Mouse (Mus musculus) ES-E14 (cell line): ENCODE results near the gene Evx2. TPM values are rescaled to one million over a fixed set of nuclear protein-coding genes. Genes with fewer than 3 reads are reported as not detected.

Experiments
- DNase-seq: peaks from one replicate; pipeline ENCODE4 v3.0.0-alpha.2; 2013; ENCODE audit warnings: low read depth, low spot score
- H3K27ac ChIP-seq: 2 replicates; pipeline ENCODE4 v1.5.1; 2012; ENCODE audit warnings: low read depth, mild to moderate bottlenecking, low read length, moderate library complexity, mixed read lengths; ENCODE audit not compliant: poor library complexity, insufficient read depth, severe bottlenecking
- H3K36me3 ChIP-seq: 2 replicates; pipeline ENCODE4 v1.6.1; 2012; ENCODE audit warnings: mild to moderate bottlenecking, low read length, moderate library complexity, mixed read lengths; ENCODE audit not compliant: control insufficient read depth, poor library complexity, insufficient read depth, severe bottlenecking
- H3K4me1 ChIP-seq, 2 experiments: fragments of 150-350 bp in 1 of 2; sonication (generic) in 1 of 2; 2 replicates each; pipeline ENCODE4 v1.6.1; 2012; ENCODE audit warnings: low read length in 2 of 2, mild to moderate bottlenecking in 1 of 2, mixed read lengths in 1 of 2; ENCODE audit not compliant: control insufficient read depth in 2 of 2, insufficient read depth in 2 of 2, poor library complexity in 1 of 2
- H3K4me3 ChIP-seq, 2 experiments: fragments of 150-350 bp in 1 of 2; sonication (generic) in 1 of 2; 2 replicates each; pipeline ENCODE4 v1.5.1; 2012; ENCODE audit warnings: low read length in 2 of 2, low read depth in 1 of 2, mild to moderate bottlenecking in 1 of 2, mixed read lengths in 1 of 2; ENCODE audit not compliant: insufficient read depth in 1 of 2, poor library complexity in 1 of 2, severe bottlenecking in 1 of 2
- H3K9ac ChIP-seq: 2 replicates; pipeline ENCODE4 v1.6.1; 2012; ENCODE audit warnings: low read depth, mild to moderate bottlenecking, low read length, mixed read lengths; ENCODE audit not compliant: poor library complexity, insufficient read depth, severe bottlenecking
- H3K9me3 ChIP-seq: fragments of 150-350 bp; sonication (generic); 2 replicates; pipeline ENCODE4 v1.6.1; 2012; ENCODE audit warnings: low read depth, mild to moderate bottlenecking, low read length; ENCODE audit not compliant: control insufficient read depth, insufficient read depth
- CHD2 ChIP-seq: IDR thresholded peaks from 2 replicates; pipeline ENCODE4 v1.6.1; 2014; ENCODE audit warnings: mild to moderate bottlenecking, low read depth, low read length, inconsistent platforms
- HCFC1 ChIP-seq: IDR thresholded peaks from 2 replicates; pipeline ENCODE4 v1.6.1; 2012; ENCODE audit warnings: low read length, inconsistent platforms, borderline replicate concordance; ENCODE audit not compliant: insufficient read depth
- MAFK ChIP-seq: IDR thresholded peaks from 2 replicates; pipeline ENCODE4 v1.6.1; 2014; ENCODE audit warnings: mild to moderate bottlenecking, low read depth, low read length, inconsistent platforms; ENCODE audit not compliant: insufficient read depth
- ZC3H11A ChIP-seq: IDR thresholded peaks from 2 replicates; pipeline ENCODE4 v1.6.1; 2012; ENCODE audit warnings: low read depth, mild to moderate bottlenecking, inconsistent platforms, low read length, borderline replicate concordance
- ZNF384 ChIP-seq: IDR thresholded peaks from 2 replicates; pipeline ENCODE4 v1.6.1; 2012; ENCODE audit warnings: low read depth, low read length, inconsistent platforms
- in situ Hi-C, 2 experiments: fragments of 600-800 bp; cut with MboI; formaldehyde crosslinking; loops; one replicate each; pipeline ENCODE4 v1.15.1; 2025; ENCODE audit warnings: low sequenced_read_pairs in 2 of 2, inconsistent platforms in 1 of 2; ENCODE audit not compliant: unreplicated experiment in 2 of 2
- total RNA-seq: library from RNA; depleted of rRNA; stranded (reverse); fragments of 300-350 nt; gene quantifications from 2 replicates; pipeline ENCODE4 v1.2.3, GENCODE M21; 2012

The Evx2 gene
- total RNA-seq, 1 experiment, result not detected

DNA sequence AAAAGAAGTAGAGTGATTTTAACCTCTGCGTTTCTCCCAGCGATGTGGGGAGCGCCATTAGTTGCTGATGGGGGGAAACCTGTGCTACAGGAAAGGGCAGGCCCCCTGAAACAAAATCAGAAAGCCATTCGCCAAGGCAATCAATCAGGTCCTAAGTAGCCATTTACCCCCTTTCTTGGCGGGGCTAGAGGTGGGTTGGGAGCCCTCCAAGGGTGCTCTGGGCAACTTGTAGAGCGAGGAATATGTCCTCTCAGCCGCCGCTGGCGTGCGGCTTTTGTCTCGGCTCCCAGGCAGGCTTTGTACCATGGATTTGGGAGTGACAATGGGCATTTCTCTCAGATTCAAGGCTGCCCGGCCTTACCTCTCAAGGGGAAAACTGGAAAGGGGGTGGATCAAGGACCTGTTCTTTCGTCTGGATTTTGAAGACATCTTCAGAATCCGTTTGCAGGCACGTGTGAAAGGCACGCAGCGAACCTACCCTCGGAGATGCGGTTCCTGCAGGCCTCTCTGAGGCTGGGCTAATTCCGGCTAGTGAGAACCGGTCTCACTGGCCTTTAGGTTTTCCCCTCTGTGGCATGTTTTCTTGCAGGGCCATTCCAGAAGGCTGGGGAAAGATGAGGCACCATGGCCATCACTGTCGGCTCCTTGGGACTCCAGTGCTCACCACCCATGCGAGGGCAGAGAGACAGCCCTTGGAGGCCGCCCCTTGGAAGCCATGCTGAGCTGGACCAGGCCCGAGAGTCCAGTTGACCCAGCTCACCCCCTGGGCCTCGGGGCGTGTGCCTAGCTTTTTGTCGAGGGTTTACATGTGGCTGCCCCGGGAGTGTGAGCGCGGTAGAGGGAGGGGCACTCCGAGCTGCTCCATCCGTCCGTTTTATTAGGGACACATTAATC, 37.3 kb upstream of the Evx2 start:
- peaks cover 0 to 3% of the 10 kb centered on the region in 2 experiments; a peak in 1 of 4 replicates for H3K4me1 ChIP-seq
- in situ Hi-C loops, result loop anchor here in 1 of 2 experiments (25.0 kb wide), 1 partner anchor 891 kb away; no protein-coding TSS in a partner anchor
- no peaks in the 10 kb centered on the region for H3K9me3 ChIP-seq
- no peak overlapping the region for H3K9ac ChIP-seq
- DNase-seq, result no peak
- H3K4me3 ChIP-seq, result no peak overlapping the region
- no peaks in the 10 kb centered on the region for H3K36me3 ChIP-seq
- no peak overlapping the region for H3K27ac ChIP-seq
- TF ChIP-seq ZC3H11A (no peak), CHD2 (no peak), MAFK (no peak), HCFC1 (no peak), ZNF384 (no peak)

DNA sequence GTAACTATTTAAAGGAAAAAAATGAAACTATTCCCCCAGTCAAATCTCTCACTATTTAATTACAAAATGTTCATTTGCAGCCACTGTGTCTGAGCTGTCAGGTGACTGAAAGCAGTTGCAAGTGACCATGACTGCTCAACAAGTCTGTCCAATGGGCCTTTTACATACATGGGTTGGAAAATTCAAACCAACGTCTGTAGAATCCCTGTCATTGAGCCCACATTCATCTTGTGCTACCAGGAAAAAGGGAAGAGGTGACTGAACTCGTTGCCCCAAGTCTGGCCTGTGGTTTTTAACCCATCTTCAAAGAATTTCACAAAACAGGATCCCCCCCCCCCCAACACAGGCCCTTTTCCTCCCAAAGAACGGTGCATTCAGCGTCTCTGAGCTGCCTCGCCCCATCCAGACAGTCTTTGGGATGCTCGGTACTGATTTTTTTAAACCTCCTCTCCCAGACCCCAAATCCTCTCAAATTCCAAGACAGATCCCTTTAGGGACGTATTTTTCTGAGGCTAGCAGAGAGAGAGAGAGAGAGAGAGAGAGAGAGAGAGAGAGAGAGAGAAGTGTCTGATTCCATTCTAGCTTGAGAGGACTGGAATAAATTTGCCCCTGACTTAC, 36.6 kb upstream of the Evx2 start:
- H3K4me1 ChIP-seq, result peaks cover 0 to 3% of the 10 kb centered on the region in 2 experiments; a peak in 1 of 4 replicates
- no peak for DNase-seq
- no peak overlapping the region for H3K9ac ChIP-seq
- H3K27ac ChIP-seq, result no peak overlapping the region
- H3K4me3 ChIP-seq, result no peak overlapping the region
- TF ChIP-seq ZC3H11A (no peak), CHD2 (no peak), HCFC1 (no peak), ZNF384 (no peak), MAFK (no peak)
- H3K9me3 ChIP-seq, result no peaks in the 10 kb centered on the region
- no peaks in the 10 kb centered on the region for H3K36me3 ChIP-seq
- in situ Hi-C loops, result loop anchor here in 1 of 2 experiments (25.0 kb wide), 1 partner anchor 891 kb away; no protein-coding TSS in a partner anchor

GRCm38 (mm10) chr2:74695383-74695782, 36.0 kb upstream of the Evx2 start:
- in situ Hi-C loops, result loop anchor here in 1 of 2 experiments (25.0 kb wide), 1 partner anchor 892 kb away; no protein-coding TSS in a partner anchor
- H3K4me3 ChIP-seq, result no peak overlapping the region
- no peaks in the 10 kb centered on the region for H3K9me3 ChIP-seq
- H3K27ac ChIP-seq, result no peak overlapping the region
- H3K36me3 ChIP-seq, result no peaks in the 10 kb centered on the region
- H3K9ac ChIP-seq, result no peak overlapping the region
- peaks cover 0 to 3% of the 10 kb centered on the region in 2 experiments; a peak in 1 of 4 replicates for H3K4me1 ChIP-seq
- TF ChIP-seq ZNF384, result no peak
- no peak for TF ChIP-seq CHD2
- TF ChIP-seq ZC3H11A, result no peak
- no peak for TF ChIP-seq HCFC1
- no peak for TF ChIP-seq MAFK
- no peak for DNase-seq

- Histone ChIP-seq H3K4me3 (no peak overlapping the region), H3K9ac (no peak overlapping the region), H3K36me3 (no peaks in the 10 kb centered on the region), H3K9me3 (no peaks in the 10 kb centered on the region), H3K4me1 (peaks cover 0 to 3% of the 10 kb centered on the region in 2 experiments; a peak in 1 of 4 replicates), H3K27ac (no peak overlapping the region)
- in situ Hi-C loops, result loop anchor here in 1 of 2 experiments (5.0 to 25.0 kb wide), 2 partner anchors 43 to 893 kb away; no protein-coding TSS in a partner anchor
- no peak for TF ChIP-seq ZNF384
- no peak for TF ChIP-seq MAFK
- no peak for TF ChIP-seq CHD2
- TF ChIP-seq ZC3H11A, result no peak
- TF ChIP-seq HCFC1, result no peak
- DNase-seq, result no peak
These were observed 34.7 kb upstream of the Evx2 start for GRCm38 (mm10) chr2:74694066-74694465.
